13 mouse cellular contexts compared by ENCODE assay signal in the genomic region with DNA sequence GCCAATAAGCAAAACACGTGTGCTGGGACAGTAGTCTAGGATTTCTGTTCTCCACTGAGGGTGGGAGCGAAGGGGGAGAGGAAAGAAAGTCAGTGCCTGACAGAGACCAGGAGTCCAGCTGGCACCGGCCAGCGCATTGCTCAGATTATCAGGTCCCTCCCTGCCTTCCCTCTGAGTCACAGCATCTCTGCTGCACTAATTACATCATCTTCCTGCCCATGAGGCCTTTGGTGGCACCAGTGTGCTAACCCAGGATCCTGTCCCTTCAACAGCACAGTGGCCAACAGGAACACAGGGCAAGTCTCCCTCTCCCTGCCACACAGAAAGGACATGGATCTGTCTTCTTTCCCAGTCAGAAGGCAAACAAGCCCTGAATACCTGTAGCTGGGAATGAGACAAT. TPM values are rescaled to one million over a fixed set of nuclear protein-coding genes. Genes with fewer than 3 reads are reported as not detected.
DNase-seq lines count a peak whose midpoint lies in the region; ATAC-seq and TF ChIP-seq lines count a peak whose summit lies in the region.
"Had no signal": no experiment of that assay in that cellular context is flagged by ENCODE, and none has a peak within 500 bp of the region (broad histone marks: within the 10 kb centered on the region; RNA-seq: fewer than 3 reads in every experiment).

No protein-coding gene starts in this region.

- TF ChIP-seq EP300 in liver, postnatal 0 days (IDR thresholded peaks at IDR 0.05; ENCODE audit: low read depth): no peak

- no peaks in the 10 kb centered on the region for H3K9me3 ChIP-seq in liver, postnatal 0 days (ENCODE audit: low read length)
- H3K9me3 ChIP-seq in liver, embryonic 11.5 days (ENCODE audit: control insufficient read depth, low read length): no peaks in the 10 kb centered on the region
- no peaks in the 10 kb centered on the region for H3K9me3 ChIP-seq in heart, embryonic 13.5 days
- no peaks in the 10 kb centered on the region for H3K9me3 ChIP-seq in forebrain, embryonic 11.5 days (ENCODE audit: control insufficient read depth, low read length)
- H3K9me3 ChIP-seq: hindbrain, embryonic 15.5 days; liver, embryonic 12.5 days had no signal

- no peak for ATAC-seq in liver, postnatal 0 days
- ATAC-seq in liver, embryonic 11.5 days (replicated peaks; ENCODE audit: low FRiP score): no peak
- no peak for ATAC-seq in heart, embryonic 13.5 days (ENCODE audit: extremely low read depth, insufficient number of reproducible peaks, low FRiP score, low TSS enrichment)
- no peak for ATAC-seq in forebrain, embryonic 11.5 days (replicated peaks; ENCODE audit: low FRiP score)
- ATAC-seq in activated CD4-positive, CD25-positive, alpha-beta regulatory T cell, adult 4 months: no peak
- ATAC-seq: liver, embryonic 12.5 days had no signal

- DNase-seq in liver, postnatal 0 days: peak; percentile 20
- DNase-seq in liver, embryonic 11.5 days (ENCODE audit: low spot score): no peak
- peak; percentile 48 for DNase-seq in adrenal gland, adult 8-10 months
- DNase-seq in forebrain, embryonic 11.5 days (ENCODE audit: low spot score): no peak
- DNase-seq in thymus, postnatal 4 days: no peak
- DNase-seq: cerebellum, postnatal 25 days; thymus, adult 2 months had no signal

- TF ChIP-seq CTCF in liver, postnatal 0 days (IDR thresholded peaks at IDR 0.05; ENCODE audit: low read depth): no peak
- no peak for TF ChIP-seq CTCF in olfactory bulb, adult 2 months (IDR thresholded peaks at IDR 0.05; ENCODE audit: insufficient read depth, low read depth, low read length)

- H3K9ac ChIP-seq in liver, postnatal 0 days (replicated peaks): no peak overlapping the region
- H3K9ac ChIP-seq in liver, embryonic 11.5 days (ENCODE audit: low read depth, low read length): no peak overlapping the region
- H3K9ac ChIP-seq in heart, embryonic 13.5 days: no peak overlapping the region
- H3K9ac ChIP-seq in forebrain, embryonic 11.5 days (ENCODE audit: low read length): no peak overlapping the region
- H3K9ac ChIP-seq: hindbrain, embryonic 15.5 days; liver, embryonic 12.5 days had no signal

- H3K36me3 ChIP-seq in liver, postnatal 0 days (replicated peaks; ENCODE audit: insufficient read depth, low read length): no peaks in the 10 kb centered on the region
- no peaks in the 10 kb centered on the region for H3K36me3 ChIP-seq in liver, embryonic 11.5 days (ENCODE audit: control insufficient read depth, insufficient read depth, low read length)
- no peaks in the 10 kb centered on the region for H3K36me3 ChIP-seq in heart, embryonic 13.5 days
- no peaks in the 10 kb centered on the region for H3K36me3 ChIP-seq in forebrain, embryonic 11.5 days (ENCODE audit: control insufficient read depth, insufficient read depth, low read length)
- H3K36me3 ChIP-seq: hindbrain, embryonic 15.5 days; liver, embryonic 12.5 days had no signal

- H3K4me3 ChIP-seq in liver, postnatal 0 days (ENCODE audit: low read depth, low read length): no peak overlapping the region
- no peak overlapping the region for H3K4me3 ChIP-seq in liver, embryonic 11.5 days (ENCODE audit: low read depth, low read length)
- no peak overlapping the region for H3K4me3 ChIP-seq in heart, embryonic 13.5 days
- no peak overlapping the region for H3K4me3 ChIP-seq in olfactory bulb, adult 2 months (ENCODE audit: insufficient read depth, low read depth, low read length)
- no peak overlapping the region for H3K4me3 ChIP-seq in forebrain, embryonic 11.5 days (ENCODE audit: low read depth, low read length)
- H3K4me3 ChIP-seq: hindbrain, embryonic 15.5 days; liver, embryonic 12.5 days had no signal

- no peak overlapping the region for H3K27ac ChIP-seq in liver, postnatal 0 days (ENCODE audit: low read depth)
- H3K27ac ChIP-seq in liver, embryonic 11.5 days (ENCODE audit: low read depth, low read length): no peak overlapping the region
- H3K27ac ChIP-seq in heart, embryonic 13.5 days (replicated peaks): peak overlapping the region; percentile 40; the same call in 1 of the 2 replicates
- H3K27ac ChIP-seq in olfactory bulb, adult 2 months (ENCODE audit: insufficient read depth, low read depth, low read length): 0 out of 2 replicates have a peak overlapping the region, but pooled peaks have one; percentile 6
- no peak overlapping the region for H3K27ac ChIP-seq in forebrain, embryonic 11.5 days (ENCODE audit: low read depth, low read length)
- H3K27ac ChIP-seq: hindbrain, embryonic 15.5 days; kidney, postnatal 0 days; liver, embryonic 12.5 days had no signal

- H3K4me1 ChIP-seq in liver, postnatal 0 days (ENCODE audit: insufficient read depth): peaks cover 6% of the 10 kb centered on the region
- peaks cover 12% of the 10 kb centered on the region for H3K4me1 ChIP-seq in liver, embryonic 11.5 days (replicated peaks; ENCODE audit: control insufficient read depth, insufficient read depth, low read length)
- H3K4me1 ChIP-seq in heart, embryonic 13.5 days: peaks cover 41% of the 10 kb centered on the region
- peaks cover 28% of the 10 kb centered on the region for H3K4me1 ChIP-seq in olfactory bulb, adult 2 months (ENCODE audit: control insufficient read depth, insufficient read depth, low read length)
- H3K4me1 ChIP-seq in forebrain, embryonic 11.5 days (replicated peaks; ENCODE audit: control insufficient read depth, insufficient read depth, low read length): peaks cover 25% of the 10 kb centered on the region

- no peak for TF ChIP-seq POLR2A in olfactory bulb, adult 2 months (IDR thresholded peaks at IDR 0.05; ENCODE audit: insufficient read depth, low read depth, low read length)

- H3K4me2 ChIP-seq in liver, postnatal 0 days (ENCODE audit: low read depth, low read length): no peak overlapping the region
- H3K4me2 ChIP-seq in liver, embryonic 11.5 days: no peak overlapping the region
- H3K4me2 ChIP-seq in heart, embryonic 13.5 days: no peak overlapping the region
- H3K4me2 ChIP-seq in forebrain, embryonic 11.5 days (ENCODE audit: low read depth, low read length, severe bottlenecking): no peak overlapping the region
- H3K4me2 ChIP-seq: hindbrain, embryonic 15.5 days; liver, embryonic 12.5 days had no signal

- WGBS in liver, postnatal 0 days (ENCODE audit: insufficient replicate concordance): 43% methylated on average over 4 of the region's 4 CpGs
- WGBS in liver, embryonic 11.5 days: 52% methylated on average over 4 of the region's 4 CpGs
- 22% methylated on average over 4 of the region's 4 CpGs for WGBS in heart, embryonic 13.5 days
- WGBS in olfactory bulb, adult 2 months: 47% methylated on average over 4 of the region's 4 CpGs
- 86% methylated on average over 4 of the region's 4 CpGs for WGBS in forebrain, embryonic 11.5 days

- peaks cover 34% of the 10 kb centered on the region for H3K27me3 ChIP-seq in liver, postnatal 0 days (ENCODE audit: insufficient read depth, low read length)
- H3K27me3 ChIP-seq in liver, embryonic 11.5 days (replicated peaks; ENCODE audit: control insufficient read depth, insufficient read depth, low read length): peaks cover 39% of the 10 kb centered on the region
- peaks cover 42% of the 10 kb centered on the region for H3K27me3 ChIP-seq in heart, embryonic 13.5 days (replicated peaks)
- H3K27me3 ChIP-seq in forebrain, embryonic 11.5 days (ENCODE audit: control insufficient read depth, insufficient read depth, low read length): peaks cover 21% of the 10 kb centered on the region
- H3K27me3 ChIP-seq: hindbrain, embryonic 15.5 days had no signal

RNA-seq across cellular contexts. Expression of gene Rnd1, which starts 4.7 kb away (rescaled TPM):
- 0.94 and 1.2 TPM in 2 replicates for polyA plus RNA-seq in liver, postnatal 0 days (2015; fragmentation: Nextera tagmentation; extraction: Ambion mirVana)
- polyA plus RNA-seq in liver, embryonic 11.5 days (2014; fragmentation: Nextera tagmentation; extraction: Ambion mirVana): 0.60 and 0.68 TPM in 2 replicates
- total RNA-seq in adrenal gland, adult 8-10 months (2022): 1 to 10 TPM; 2.5 to 9.7 (median 4.0) TPM
- polyA plus RNA-seq in heart, embryonic 13.5 days (2015; fragmentation: Nextera tagmentation; extraction: Ambion mirVana): 1.3 TPM in 2 replicates
- not detected in 2 replicates for polyA plus RNA-seq in olfactory bulb, adult 2 months (2012; ENCODE audit: insufficient read depth, insufficient read length, low replicate concordance, missing spikeins)
- 1.9 and 2.8 TPM in 2 replicates for polyA plus RNA-seq in forebrain, embryonic 11.5 days (2014; fragmentation: Nextera tagmentation; extraction: Ambion mirVana)
- 1 to 10 TPM in 1 of 2 experiments, under 1 TPM in 1; 0.50 to 1.5 TPM for polyA plus RNA-seq in activated CD4-positive, CD25-positive, alpha-beta regulatory T cell, adult 4 months (2017; shearing (Covaris generic))

RNA-seq across cellular contexts. Expression of gene Ddx23, which starts 9.9 kb away (rescaled TPM):
- 4.7 and 9.2 TPM in 2 replicates for polyA plus RNA-seq in liver, postnatal 0 days (2015; fragmentation: Nextera tagmentation; extraction: Ambion mirVana)
- 18.8 and 19.4 TPM in 2 replicates for polyA plus RNA-seq in liver, embryonic 11.5 days (2014; fragmentation: Nextera tagmentation; extraction: Ambion mirVana)
- total RNA-seq in adrenal gland, adult 8-10 months (2022): 100 to 1,000 TPM in 1 of 4 experiments, 10 to 100 TPM in 3; 68.9 to 100 (median 85.6) TPM
- 16.5 and 20.8 TPM in 2 replicates for polyA plus RNA-seq in heart, embryonic 13.5 days (2015; fragmentation: Nextera tagmentation; extraction: Ambion mirVana)
- not detected in 2 replicates for polyA plus RNA-seq in olfactory bulb, adult 2 months (2012; ENCODE audit: insufficient read depth, insufficient read length, low replicate concordance, missing spikeins)
- polyA plus RNA-seq in forebrain, embryonic 11.5 days (2014; fragmentation: Nextera tagmentation; extraction: Ambion mirVana): 24.2 and 31.2 TPM in 2 replicates
- 10 to 100 TPM; 22.8 to 27.3 TPM for polyA plus RNA-seq in activated CD4-positive, CD25-positive, alpha-beta regulatory T cell, adult 4 months (2017; shearing (Covaris generic))

RNA-seq across cellular contexts. Expression of gene Ccdc65, which starts 35.4 kb away (rescaled TPM):
- not detected in 2 replicates for polyA plus RNA-seq in liver, postnatal 0 days (2015; fragmentation: Nextera tagmentation; extraction: Ambion mirVana)
- polyA plus RNA-seq in liver, embryonic 11.5 days (2014; fragmentation: Nextera tagmentation; extraction: Ambion mirVana): 0.09 and 0.19 TPM in 2 replicates
- total RNA-seq in adrenal gland, adult 8-10 months (2022): under 1 TPM; 0.59 to 0.90 (median 0.82) TPM
- 0.32 and 0.39 TPM in 2 replicates for polyA plus RNA-seq in heart, embryonic 13.5 days (2015; fragmentation: Nextera tagmentation; extraction: Ambion mirVana)
- not detected in 2 replicates for polyA plus RNA-seq in olfactory bulb, adult 2 months (2012; ENCODE audit: insufficient read depth, insufficient read length, low replicate concordance, missing spikeins)
- polyA plus RNA-seq in forebrain, embryonic 11.5 days (2014; fragmentation: Nextera tagmentation; extraction: Ambion mirVana): 0.92 and 1.3 TPM in 2 replicates
- polyA plus RNA-seq in activated CD4-positive, CD25-positive, alpha-beta regulatory T cell, adult 4 months (2017; shearing (Covaris generic)): under 1 TPM in 1 of 2 experiments, not detected in 1; 0.62 TPM

RNA-seq across cellular contexts. Expression of gene Cacnb3, which starts 42.0 kb away (rescaled TPM):
- 0.38 and 0.58 TPM in 2 replicates for polyA plus RNA-seq in liver, postnatal 0 days (2015; fragmentation: Nextera tagmentation; extraction: Ambion mirVana)
- polyA plus RNA-seq in liver, embryonic 11.5 days (2014; fragmentation: Nextera tagmentation; extraction: Ambion mirVana): 13.2 TPM in 2 replicates
- 10 to 100 TPM; 13.4 to 19.6 (median 15.7) TPM for total RNA-seq in adrenal gland, adult 8-10 months (2022)
- polyA plus RNA-seq in heart, embryonic 13.5 days (2015; fragmentation: Nextera tagmentation; extraction: Ambion mirVana): 9.5 and 10.8 TPM in 2 replicates
- polyA plus RNA-seq in olfactory bulb, adult 2 months (2012; ENCODE audit: insufficient read depth, insufficient read length, low replicate concordance, missing spikeins): not detected in 2 replicates
- 45.3 and 46.9 TPM in 2 replicates for polyA plus RNA-seq in forebrain, embryonic 11.5 days (2014; fragmentation: Nextera tagmentation; extraction: Ambion mirVana)
- under 1 TPM in 1 of 2 experiments, not detected in 1; 0.19 TPM for polyA plus RNA-seq in activated CD4-positive, CD25-positive, alpha-beta regulatory T cell, adult 4 months (2017; shearing (Covaris generic))

RNA-seq across cellular contexts. Expression of gene Fkbp11, which starts 55.4 kb away (rescaled TPM):
- 58.5 and 62.4 TPM in 2 replicates for polyA plus RNA-seq in liver, postnatal 0 days (2015; fragmentation: Nextera tagmentation; extraction: Ambion mirVana)
- 101 and 105 TPM in 2 replicates for polyA plus RNA-seq in liver, embryonic 11.5 days (2014; fragmentation: Nextera tagmentation; extraction: Ambion mirVana)
- total RNA-seq in adrenal gland, adult 8-10 months (2022): 10 to 100 TPM in 1 of 4 experiments, 1 to 10 TPM in 3; 7.1 to 14.4 (median 9.8) TPM
- 19.8 and 24.5 TPM in 2 replicates for polyA plus RNA-seq in heart, embryonic 13.5 days (2015; fragmentation: Nextera tagmentation; extraction: Ambion mirVana)
- not detected in 2 replicates for polyA plus RNA-seq in olfactory bulb, adult 2 months (2012; ENCODE audit: insufficient read depth, insufficient read length, low replicate concordance, missing spikeins)
- polyA plus RNA-seq in forebrain, embryonic 11.5 days (2014; fragmentation: Nextera tagmentation; extraction: Ambion mirVana): 6.1 and 6.7 TPM in 2 replicates
- polyA plus RNA-seq in activated CD4-positive, CD25-positive, alpha-beta regulatory T cell, adult 4 months (2017; shearing (Covaris generic)): 1 to 10 TPM; 1.3 to 1.7 TPM

Comparison
In these comparisons a context has a peak if more than half of its experiments do, and no peak if none do; other contexts are left out.
1. DNase-seq: peak in liver, postnatal 0 days (single experiment) and adrenal gland, adult 8-10 months (single experiment); none in liver, embryonic 11.5 days (single experiment), forebrain, embryonic 11.5 days (single experiment) and thymus, postnatal 4 days (single experiment).
2. H3K27ac ChIP-seq: peak in heart, embryonic 13.5 days (single experiment) and olfactory bulb, adult 2 months (single experiment); none in liver, postnatal 0 days (single experiment), liver, embryonic 11.5 days (single experiment) and forebrain, embryonic 11.5 days (single experiment).